Mouse (Mus musculus) bone marrow, adult 2 months (tissue): ENCODE measurements around the gene Olfr1047. TPM values are rescaled to one million over a fixed set of nuclear protein-coding genes. Genes with fewer than 3 reads are reported as not detected.
"Not testable (repeated sequence)": the region's sequence is repeated elsewhere in the genome, so short reads cannot be mapped to it uniquely, and the experiment has no call there.

Experiments used
- H3K27ac ChIP-seq: fragments of 200-500 bp; 2 replicates; pipeline ENCODE4 v1.5.1; 2012; ENCODE audit warnings: low read depth, mild to moderate bottlenecking, control low read depth, inconsistent platforms, low read length; ENCODE audit not compliant: control insufficient read depth, poor library complexity, insufficient read depth
- H3K4me1 ChIP-seq: fragments of 200-500 bp; 2 replicates; pipeline ENCODE4 v1.6.1; 2011; ENCODE audit warnings: low read length; ENCODE audit not compliant: control insufficient read depth, insufficient read depth
- H3K4me3 ChIP-seq: fragments of 200-500 bp; replicated peaks from 2 replicates; pipeline ENCODE3; 2011; ENCODE audit warnings: mild to moderate bottlenecking, low read depth, low read length, control low read depth; ENCODE audit not compliant: control insufficient read depth
- CTCF ChIP-seq: fragments of 200-500 bp; IDR thresholded peaks from 2 replicates; pipeline ENCODE4 v1.5.1; 2011; ENCODE audit warnings: low read length, control low read depth; ENCODE audit not compliant: control insufficient read depth, insufficient read depth
- POLR2A ChIP-seq: fragments of 200-500 bp; IDR thresholded peaks from 2 replicates; pipeline ENCODE4 v1.6.1; 2011; ENCODE audit warnings: low read depth, mild to moderate bottlenecking, control low read depth, low read length, borderline replicate concordance; ENCODE audit not compliant: control insufficient read depth
- WGBS: fragments of 180-500 bp; shearing (Covaris S2); methylation state at CpG from one replicate; pipeline ENCODE4 v1.1.7; 2018; 5-methylcytosine and 5-hydroxymethylcytosine counted together
- polyA plus RNA-seq: library from polyadenylated mRNA; stranded (reverse); fragments of >200 nt; gene quantifications from 2 replicates; pipeline ENCODE4 v1.2.4, GENCODE M21; 2011; ENCODE audit warnings: low replicate concordance; ENCODE audit not compliant: missing spikeins, insufficient read depth, insufficient read length

Olfr1047 gene
- not detected in 2 replicates for polyA plus RNA-seq

GRCm38 (mm10) chr2:86231301-86231700 lies at the start of gene Olfr1047:
Gene Olfr1047 (minus strand): TSS chr2:86231401.
- Histone ChIP-seq H3K4me1 (no peaks in the 10 kb centered on the region), H3K27ac (no peak within 1 kb of the TSS), H3K4me3 (no peak within 1 kb of the TSS)
- TF ChIP-seq POLR2A (no peak), CTCF (no peak)
- 88% methylated on average over 1 of the region's 1 CpGs for WGBS

- H3K4me1 ChIP-seq, H3K4me3 ChIP-seq, H3K27ac ChIP-seq: not testable (repeated sequence)
These were observed 47.8 kb upstream of the Olfr1047 start, which contains the start of gene Olfr1051 for GRCm38 (mm10) chr2:86278988-86279387. Gene Olfr1051 (minus strand): TSS chr2:86279088.

- not testable (repeated sequence) for H3K27ac ChIP-seq, H3K4me3 ChIP-seq, H3K4me1 ChIP-seq
These were observed 27.0 kb upstream of the Olfr1047 start, which contains the start of gene Olfr1049 for GRCm38 (mm10) chr2:86258228-86258627. Gene Olfr1049 (minus strand): TSS chr2:86258328.

DNA sequence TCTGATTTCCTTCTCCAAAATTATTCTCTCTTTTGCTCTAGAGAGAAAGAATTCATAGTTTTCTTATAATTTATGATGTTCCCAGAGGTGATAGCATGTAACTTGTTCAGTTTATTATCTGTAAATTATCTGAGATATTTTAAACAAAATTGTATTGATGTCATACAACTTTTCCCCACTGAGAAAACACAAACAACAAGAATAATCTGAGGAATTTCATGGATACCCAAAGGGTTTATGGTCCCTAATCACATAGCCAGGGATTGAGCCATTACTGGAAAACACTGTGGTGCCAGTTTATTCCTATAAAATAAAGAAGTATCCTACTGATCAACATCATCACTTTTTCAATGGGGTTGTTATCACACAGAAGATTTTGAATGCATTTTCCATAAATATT lies 9.0 kb upstream of the Olfr1047 start, which contains the start of gene Olfr1048:
Olfr1048 (minus strand) TSS at position 101 of the 400 bp plus-strand sequence.
- Histone ChIP-seq H3K4me1 (no peaks in the 10 kb centered on the region), H3K4me3 (no peak within 1 kb of the TSS), H3K27ac (no peak within 1 kb of the TSS)
- TF ChIP-seq POLR2A = no peak
- no peak for TF ChIP-seq CTCF

DNA sequence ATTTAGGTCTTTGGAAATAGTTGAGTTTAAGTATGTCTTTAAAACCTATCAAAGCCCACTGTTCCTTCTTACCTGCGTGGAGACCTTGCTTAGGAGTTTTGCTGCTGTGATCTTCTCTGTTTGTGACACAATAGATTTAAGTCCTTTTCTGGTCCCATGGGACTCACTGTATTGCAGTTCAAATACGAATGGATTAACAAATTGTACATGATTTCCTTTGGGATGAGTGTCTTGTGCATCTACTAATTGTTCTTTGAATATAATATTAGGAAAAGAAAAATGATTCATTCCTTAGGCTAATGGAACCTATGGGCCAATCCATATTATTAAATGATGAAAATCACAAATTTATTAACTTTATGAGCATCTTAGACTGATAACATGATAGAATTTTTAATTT lies 12.0 kb downstream of the Olfr1047 start, which contains the start of gene Olfr1046:
Olfr1046 (minus strand) TSS at position 101 of the 400 bp plus-strand sequence.
- WGBS = 61% methylated on average over 2 of the region's 2 CpGs
- TF ChIP-seq CTCF (no peak), POLR2A (no peak)
- no peak within 1 kb of the TSS for H3K27ac ChIP-seq
- H3K4me1 ChIP-seq = no peaks in the 10 kb centered on the region
- no peak within 1 kb of the TSS for H3K4me3 ChIP-seq

- TF ChIP-seq POLR2A (no peak), CTCF (no peak)
- Histone ChIP-seq H3K4me1 (no peaks in the 10 kb centered on the region), H3K27ac (no peak within 1 kb of the TSS), H3K4me3 (no peak within 1 kb of the TSS)
These were observed 28.3 kb downstream of the Olfr1047 start, which contains the start of gene Olfr1045 for GRCm38 (mm10) chr2:86202909-86203308. Gene Olfr1045 (minus strand): TSS chr2:86203009.

GRCm38 (mm10) chr2:86195863-86196262 lies 35.3 kb downstream of the Olfr1047 start:
- TF ChIP-seq POLR2A (no peak), CTCF (no peak)
- no peak overlapping the region for H3K4me3 ChIP-seq
- H3K27ac ChIP-seq = no peak overlapping the region
- WGBS = 40% methylated on average over 1 of the region's 1 CpGs
- H3K4me1 ChIP-seq = no peaks in the 10 kb centered on the region

DNA sequence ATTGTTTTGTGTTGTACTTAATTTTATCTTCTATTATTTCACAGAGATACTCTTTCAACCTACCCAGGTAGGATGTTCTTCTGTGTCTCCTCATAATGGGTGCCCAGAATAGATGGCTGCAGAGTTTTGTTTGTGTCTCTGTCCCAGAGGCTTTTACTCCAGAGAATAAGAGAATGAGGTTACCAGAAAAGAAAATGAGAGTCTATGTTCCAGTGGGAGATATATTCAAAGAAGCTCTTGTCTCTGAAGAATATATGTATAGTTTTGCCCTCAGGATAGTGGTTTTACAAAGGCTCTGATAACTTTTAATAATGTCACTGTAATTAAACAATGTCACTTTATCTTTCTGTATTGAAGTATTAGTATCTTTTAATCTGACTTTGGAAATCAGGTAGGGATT lies 45.6 kb downstream of the Olfr1047 start, which contains the start of gene Olfr52:
Olfr52 (minus strand) TSS at position 101 of the 400 bp plus-strand sequence.
- H3K27ac ChIP-seq = no peak within 1 kb of the TSS
- H3K4me3 ChIP-seq = no peak within 1 kb of the TSS
- H3K4me1 ChIP-seq = no peaks in the 10 kb centered on the region
- TF ChIP-seq POLR2A (no peak), CTCF (no peak)

DNA sequence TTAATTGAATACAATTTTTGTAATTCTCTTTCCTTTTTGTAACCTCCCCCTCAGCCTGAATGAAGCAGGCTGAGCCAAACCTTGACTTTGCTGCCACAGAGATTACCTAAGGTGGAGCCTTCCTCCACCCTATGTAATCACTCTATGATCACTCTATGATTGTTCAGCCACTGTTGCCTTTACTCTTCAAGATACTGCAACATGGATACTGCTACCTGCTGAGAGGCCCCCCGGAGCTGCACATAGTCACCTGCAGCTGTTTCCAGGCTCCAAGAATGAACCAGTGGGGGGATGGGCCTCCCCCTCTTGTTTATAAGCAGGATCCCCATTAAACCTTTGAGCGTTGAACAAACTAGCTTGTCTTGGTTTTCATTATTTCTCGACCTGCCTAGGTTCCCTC lies 51.3 kb downstream of the Olfr1047 start:
- 86% methylated on average over 3 of the region's 3 CpGs for WGBS
- no peak overlapping the region for H3K27ac ChIP-seq
- TF ChIP-seq POLR2A = no peak
- TF ChIP-seq CTCF = no peak

GRCm38 (mm10) chr2:86177720-86178119 lies 53.5 kb downstream of the Olfr1047 start, which contains the start of gene Olfr1044:
Gene Olfr1044 (minus strand): TSS chr2:86177820.
- H3K4me3 ChIP-seq = no peak within 1 kb of the TSS
- H3K27ac ChIP-seq = no peak within 1 kb of the TSS
- H3K4me1 ChIP-seq = no peaks in the 10 kb centered on the region
- TF ChIP-seq CTCF (no peak), POLR2A (no peak)

More for the DNA sequence above, 51.3 kb downstream of the Olfr1047 start:
- Histone ChIP-seq H3K4me1 (no peaks in the 10 kb centered on the region), H3K4me3 (no peak overlapping the region)

Other genes starting within 250 kb of the Olfr1047 start
- gene Olfr1031, start 241.1 kb downstream of the Olfr1047 start, polyA plus RNA-seq = not detected in 2 replicates
- not detected in 2 replicates for gene Olfr1032, start 225.9 kb downstream of the Olfr1047 start, polyA plus RNA-seq
- not detected in 2 replicates for gene Olfr1033, start 210.8 kb downstream of the Olfr1047 start, polyA plus RNA-seq
- gene Olfr1034, start 185.5 kb downstream of the Olfr1047 start, polyA plus RNA-seq = not detected in 2 replicates
- gene Olfr1036, start 157.4 kb downstream of the Olfr1047 start, polyA plus RNA-seq = not detected in 2 replicates
- gene Olfr1037, start 144.0 kb downstream of the Olfr1047 start, polyA plus RNA-seq = not detected in 2 replicates
- gene Olfr1039, start 95.5 kb downstream of the Olfr1047 start, polyA plus RNA-seq = not detected in 2 replicates
- gene Olfr1040, start 84.7 kb downstream of the Olfr1047 start, polyA plus RNA-seq = not detected in 2 replicates
- gene Olfr1042, start 69.6 kb downstream of the Olfr1047 start, polyA plus RNA-seq = not detected in 2 replicates
- not detected in 2 replicates for gene Olfr1043, start 63.9 kb downstream of the Olfr1047 start, polyA plus RNA-seq
- gene Olfr1044, start 53.6 kb downstream of the Olfr1047 start, polyA plus RNA-seq = not detected in 2 replicates
- not detected in 2 replicates for gene Olfr52, start 45.7 kb downstream of the Olfr1047 start, polyA plus RNA-seq
- gene Olfr1045, start 28.4 kb downstream of the Olfr1047 start, polyA plus RNA-seq = not detected in 2 replicates
- gene Olfr1046, start 12.1 kb downstream of the Olfr1047 start, polyA plus RNA-seq = not detected in 2 replicates
- gene Olfr1048, start 8.9 kb upstream of the Olfr1047 start, polyA plus RNA-seq = not detected in 2 replicates
- gene Olfr1049, start 26.9 kb upstream of the Olfr1047 start, polyA plus RNA-seq = not detected in 2 replicates
- gene Olfr1051, start 47.7 kb upstream of the Olfr1047 start, polyA plus RNA-seq = not detected in 2 replicates
- not detected in 2 replicates for gene Olfr1052, start 61.1 kb upstream of the Olfr1047 start, polyA plus RNA-seq
- gene Olfr1053, start 83.9 kb upstream of the Olfr1047 start, polyA plus RNA-seq = not detected in 2 replicates
- gene Olfr1054, start 104.0 kb upstream of the Olfr1047 start, polyA plus RNA-seq = not detected in 2 replicates
- gene Olfr1055, start 118.9 kb upstream of the Olfr1047 start, polyA plus RNA-seq = not detected in 2 replicates
- not detected in 2 replicates for gene Olfr1056, start 131.1 kb upstream of the Olfr1047 start, polyA plus RNA-seq
- not detected in 2 replicates for gene Olfr1057, start 147.0 kb upstream of the Olfr1047 start, polyA plus RNA-seq
- gene Olfr1058, start 157.2 kb upstream of the Olfr1047 start, polyA plus RNA-seq = not detected in 2 replicates
- not detected in 2 replicates for gene Olfr1061, start 182.6 kb upstream of the Olfr1047 start, polyA plus RNA-seq
- gene Olfr1062, start 195.3 kb upstream of the Olfr1047 start, polyA plus RNA-seq = 0.45 and 0.97 TPM in 2 replicates
- not detected in 2 replicates for gene Olfr1065, start 219.2 kb upstream of the Olfr1047 start, polyA plus RNA-seq
- gene Olfr1066, start 224.9 kb upstream of the Olfr1047 start, polyA plus RNA-seq = not detected in 2 replicates